Mouse (Mus musculus): ENCODE measurements around the gene Rsph10b. TPM values are rescaled to one million over a fixed set of nuclear protein-coding genes. Genes with fewer than 3 reads are reported as not detected.
"Not testable (repeated sequence)": the region's sequence is repeated elsewhere in the genome, so short reads cannot be mapped to it uniquely, and the experiment has no call there.

Gene Rsph10b
- polyA plus RNA-seq, 1 experiment from 2014 or later, result 5.7 TPM

GRCm38 (mm10) chr5:143999409-143999808 is 66.6 kb downstream of the Rsph10b start:
- Histone ChIP-seq H3K9me3 (replicated peaks) (no peaks in the 10 kb centered on the region), H3K4me3 (replicated peaks) (no peak overlapping the region), H3K9ac (replicated peaks) (no peak overlapping the region), H3K4me2 (no peak overlapping the region), H3K27ac (replicated peaks) (no peak overlapping the region), H3K4me1 (no peaks in the 10 kb centered on the region), H3K36me3 (peaks cover 89% of the 10 kb centered on the region), H3K27me3 (replicated peaks) (no peaks in the 10 kb centered on the region)
- 93% methylated on average over 1 of the region's 1 CpGs for WGBS
- ATAC-seq (ENCODE audit: low FRiP score), result no peak

- no peak for ATAC-seq (ENCODE audit: low FRiP score)
- Histone ChIP-seq H3K27ac (replicated peaks) (no peak overlapping the region), H3K36me3 (peaks cover 85% of the 10 kb centered on the region), H3K9me3 (replicated peaks) (no peaks in the 10 kb centered on the region), H3K27me3 (replicated peaks) (no peaks in the 10 kb centered on the region), H3K4me1 (no peaks in the 10 kb centered on the region), H3K4me2 (no peak overlapping the region), H3K4me3 (replicated peaks) (no peak overlapping the region), H3K9ac (replicated peaks) (no peak overlapping the region)
- WGBS, result 91% methylated on average over 15 of the region's 15 CpGs
Observed at GRCm38 (mm10) chr5:144002461-144003192, 69.8 kb downstream of the Rsph10b start.

GRCm38 (mm10) chr5:144013366-144014134 is 80.7 kb downstream of the Rsph10b start:
- H3K4me2 ChIP-seq, result peak overlapping the region; percentile 59
- not testable (repeated sequence) for H3K9me3 ChIP-seq (replicated peaks); ATAC-seq (ENCODE audit: low FRiP score); H3K27me3 ChIP-seq (replicated peaks); H3K27ac ChIP-seq (replicated peaks); H3K9ac ChIP-seq (replicated peaks)
- H3K36me3 ChIP-seq, result peaks cover 40% of the 10 kb centered on the region
- WGBS, result 66% methylated on average over 12 of the region's 13 CpGs
- H3K4me1 ChIP-seq, result peaks cover 12% of the 10 kb centered on the region
- H3K4me3 ChIP-seq (replicated peaks), result peak overlapping the region; percentile 94

GRCm38 (mm10) chr5:144014551-144015311 is 81.9 kb downstream of the Rsph10b start, which contains the start of gene Ccz1:
Gene Ccz1, minus strand, starts transcription at chr5:144014877.
- WGBS, result 3% methylated on average over 47 of the region's 47 CpGs
- peak; percentile 97 for ATAC-seq (ENCODE audit: low FRiP score)
- Histone ChIP-seq H3K9me3 (replicated peaks) (no peaks in the 10 kb centered on the region), H3K27me3 (replicated peaks) (peaks cover 2% of the 10 kb centered on the region; the same call in 1 of the 2 replicates), H3K4me2 (peak within 1 kb of the TSS; percentile 59), H3K27ac (replicated peaks) (peak within 1 kb of the TSS; percentile 83), H3K9ac (replicated peaks) (peak within 1 kb of the TSS; percentile 95), H3K4me3 (replicated peaks) (peak within 1 kb of the TSS; percentile 94), H3K36me3 (peaks cover 28% of the 10 kb centered on the region), H3K4me1 (peaks cover 12% of the 10 kb centered on the region)

- Histone ChIP-seq H3K9me3 (replicated peaks) (no peaks in the 10 kb centered on the region), H3K27me3 (replicated peaks) (peaks cover 3% of the 10 kb centered on the region; the same call in 1 of the 2 replicates), H3K4me1 (peaks cover 12% of the 10 kb centered on the region), H3K36me3 (peaks cover 24% of the 10 kb centered on the region), H3K9ac (replicated peaks) (no peak overlapping the region), H3K27ac (replicated peaks) (no peak overlapping the region), H3K4me2 (peak overlapping the region; percentile 59), H3K4me3 (replicated peaks) (peak overlapping the region; percentile 94)
- 78% methylated on average over 3 of the region's 3 CpGs for WGBS
- no peak for ATAC-seq (ENCODE audit: low FRiP score)
Observed at GRCm38 (mm10) chr5:144015312-144015650, 82.4 kb downstream of the Rsph10b start.

- Histone ChIP-seq H3K9me3 (replicated peaks) (no peaks in the 10 kb centered on the region), H3K4me2 (no peak overlapping the region), H3K36me3 (peaks cover 18% of the 10 kb centered on the region), H3K4me3 (replicated peaks) (no peak overlapping the region), H3K4me1 (peaks cover 12% of the 10 kb centered on the region), H3K27ac (replicated peaks) (no peak overlapping the region), H3K9ac (replicated peaks) (no peak overlapping the region), H3K27me3 (replicated peaks) (peaks cover 3% of the 10 kb centered on the region; the same call in 1 of the 2 replicates)
- 92% methylated on average over 9 of the region's 9 CpGs for WGBS
- no peak for ATAC-seq (ENCODE audit: low FRiP score)
Observed at GRCm38 (mm10) chr5:144015845-144016244, 83.0 kb downstream of the Rsph10b start.

- ATAC-seq (ENCODE audit: low FRiP score), result no peak
- no peaks in the 10 kb centered on the region for H3K9me3 ChIP-seq (replicated peaks)
- H3K9ac ChIP-seq (replicated peaks), result no peak within 1 kb of the TSS
- 71% methylated on average over 11 of the region's 11 CpGs for WGBS
- no peak within 1 kb of the TSS for H3K4me2 ChIP-seq
- no peak within 1 kb of the TSS for H3K27ac ChIP-seq (replicated peaks)
- no peaks in the 10 kb centered on the region for H3K4me1 ChIP-seq
- H3K4me3 ChIP-seq (replicated peaks), result no peak within 1 kb of the TSS
- H3K27me3 ChIP-seq (replicated peaks), result no peaks in the 10 kb centered on the region
- no peaks in the 10 kb centered on the region for H3K36me3 ChIP-seq
Observed at GRCm38 (mm10) chr5:144026620-144027263, 93.9 kb downstream of the Rsph10b start, which contains the start of gene Ocm. Gene Ocm, minus strand, starts transcription at chr5:144026670.

- H3K27me3 ChIP-seq (replicated peaks), result no peaks in the 10 kb centered on the region
- no peaks in the 10 kb centered on the region for H3K36me3 ChIP-seq
- no peak overlapping the region for H3K9ac ChIP-seq (replicated peaks)
- H3K4me3 ChIP-seq (replicated peaks), result no peak overlapping the region
- H3K4me2 ChIP-seq, result no peak overlapping the region
- H3K4me1 ChIP-seq, result no peaks in the 10 kb centered on the region
- ATAC-seq (ENCODE audit: low FRiP score), result no peak
- 90% methylated on average over 7 of the region's 7 CpGs for WGBS
- H3K27ac ChIP-seq (replicated peaks), result no peak overlapping the region
- no peaks in the 10 kb centered on the region for H3K9me3 ChIP-seq (replicated peaks)
Observed at GRCm38 (mm10) chr5:144032491-144032890, 99.7 kb downstream of the Rsph10b start.

- H3K4me3 ChIP-seq (replicated peaks), result no peak overlapping the region
- no peaks in the 10 kb centered on the region for H3K27me3 ChIP-seq (replicated peaks)
- no peak overlapping the region for H3K9ac ChIP-seq (replicated peaks)
- no peaks in the 10 kb centered on the region for H3K4me1 ChIP-seq
- no peaks in the 10 kb centered on the region for H3K36me3 ChIP-seq
- WGBS, result 79% methylated on average over 7 of the region's 7 CpGs
- no peak overlapping the region for H3K4me2 ChIP-seq
- no peak overlapping the region for H3K27ac ChIP-seq (replicated peaks)
- no peak for ATAC-seq (ENCODE audit: low FRiP score)
- H3K9me3 ChIP-seq (replicated peaks), result no peaks in the 10 kb centered on the region
Observed at GRCm38 (mm10) chr5:144034567-144034966, 101.7 kb downstream of the Rsph10b start.

Measured in neural tube, embryonic 15.5 days (tissue).